Mouse (Mus musculus): ENCODE data around the gene Psmc3ip.

Gene Psmc3ip

DNA sequence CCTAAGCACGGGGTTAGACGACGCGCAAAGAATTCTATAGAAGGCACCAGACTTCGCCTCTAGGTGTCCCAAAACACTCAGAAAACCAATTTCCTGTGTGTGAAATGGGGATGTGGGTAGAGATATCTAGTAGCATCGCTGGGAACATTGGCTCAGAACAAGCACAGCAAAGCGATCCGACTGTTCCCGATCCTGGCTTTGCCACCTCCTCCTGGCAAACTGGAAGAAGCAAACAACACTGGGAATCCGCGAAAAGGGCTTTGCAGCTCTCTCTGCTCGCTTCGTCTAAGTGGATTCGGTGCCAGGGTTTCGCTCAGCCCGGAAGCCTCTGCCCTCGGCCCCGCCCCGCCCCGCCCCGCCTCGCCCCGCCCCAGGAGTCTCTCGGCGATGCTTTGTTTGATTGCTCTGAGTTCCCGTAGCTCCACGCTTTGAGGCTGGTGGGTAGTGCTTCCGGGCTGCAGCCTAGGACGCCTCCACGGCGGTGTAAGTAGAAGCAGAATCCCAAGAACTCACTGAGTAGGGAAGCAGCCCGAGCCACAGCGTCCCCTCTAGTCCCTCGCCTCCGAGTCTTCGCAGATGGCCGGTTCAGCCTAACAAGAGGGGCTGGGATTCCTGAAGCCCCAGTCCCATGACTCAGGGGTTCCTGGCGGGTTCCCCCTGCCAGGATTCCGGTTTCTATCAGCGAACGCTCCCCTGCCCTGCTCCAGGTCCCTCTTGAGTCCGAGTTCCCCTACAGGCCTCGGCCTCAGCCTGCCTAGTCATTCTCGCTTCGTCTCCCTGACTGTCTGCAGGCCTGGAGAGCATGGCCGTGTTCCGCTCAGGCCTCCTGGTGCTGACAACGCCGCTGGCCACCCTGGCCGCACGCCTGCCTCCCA is 12.8 kb downstream of the Psmc3ip start, which contains the start of gene Coasy:
Coasy (plus strand) TSS at position 358 of the 875 bp plus-strand sequence.
- peak; percentile 88 to 95 for DNase-seq (ENCODE audit: inconsistent age in 2 of 2, low spot score in 1 of 2)

- DNase-seq (ENCODE audit: inconsistent age in 2 of 2, low spot score in 1 of 2): no peak
These were observed 13.6 kb downstream of the Psmc3ip start for GRCm38 (mm10) chr11:101081659-101082058.

DNA sequence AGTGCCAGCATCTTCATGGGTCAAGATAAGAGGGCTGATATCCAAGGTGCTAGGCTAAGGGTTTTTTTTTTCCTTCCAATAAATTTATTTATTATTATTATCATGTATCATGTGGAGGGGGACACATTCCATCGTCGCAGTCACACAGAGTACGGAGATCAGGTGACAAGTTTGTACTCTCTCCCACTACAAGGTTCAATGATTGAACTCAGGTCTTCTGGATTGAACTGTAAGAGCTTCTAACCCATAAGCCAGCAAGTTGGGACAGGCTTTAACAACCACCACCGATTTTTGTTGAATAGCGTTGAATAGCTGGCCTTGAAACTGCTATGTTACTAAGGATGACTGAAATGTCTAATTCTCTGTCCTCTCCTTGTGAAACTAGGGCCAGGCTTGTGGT is 14.8 kb downstream of the Psmc3ip start:
- no peak for DNase-seq (ENCODE audit: inconsistent age in 2 of 2, low spot score in 1 of 2)

- no peak for DNase-seq (ENCODE audit: inconsistent age in 2 of 2, low spot score in 1 of 2)
These were observed 15.5 kb downstream of the Psmc3ip start for GRCm38 (mm10) chr11:101079746-101080145.

GRCm38 (mm10) chr11:101078121-101078520 is 17.1 kb downstream of the Psmc3ip start, which contains the start of gene Hsd17b1:
Gene Hsd17b1 (plus strand): TSS chr11:101078411.
- DNase-seq (ENCODE audit: inconsistent age in 2 of 2, low spot score in 1 of 2): peak in 1 of 2 experiments; percentile 62

DNA sequence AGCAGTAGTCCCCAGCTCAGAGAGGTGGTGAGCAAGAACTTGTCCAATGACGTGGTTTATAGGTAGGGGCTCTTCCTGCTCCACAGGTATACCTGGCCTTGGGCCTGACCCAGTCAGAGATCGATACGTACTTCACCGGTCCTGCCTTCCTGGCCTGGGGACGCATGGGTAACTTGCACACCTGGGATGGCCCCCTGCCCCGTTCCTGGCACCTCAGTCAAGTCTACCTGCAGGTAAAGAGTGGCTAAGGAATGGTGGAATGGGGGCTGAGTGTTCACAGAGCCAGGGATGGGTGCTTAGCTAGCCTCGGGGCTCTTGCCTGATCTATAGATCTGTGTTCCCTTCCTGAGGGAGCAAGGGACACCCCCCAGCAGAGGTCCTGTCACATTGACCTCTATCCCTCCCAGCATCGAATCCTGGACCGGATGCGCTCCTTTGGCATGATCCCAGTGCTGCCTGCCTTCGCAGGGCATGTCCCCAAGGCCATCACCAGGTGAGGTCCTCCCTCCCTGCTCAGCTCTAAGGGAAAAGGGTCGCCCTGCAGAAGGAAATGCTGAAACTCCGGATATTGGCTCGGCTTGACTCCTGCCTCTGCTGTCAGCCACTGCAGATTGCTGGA is 23.3 kb downstream of the Psmc3ip start:
- no peak for DNase-seq (ENCODE audit: inconsistent age in 2 of 2, low spot score in 1 of 2)

DNA sequence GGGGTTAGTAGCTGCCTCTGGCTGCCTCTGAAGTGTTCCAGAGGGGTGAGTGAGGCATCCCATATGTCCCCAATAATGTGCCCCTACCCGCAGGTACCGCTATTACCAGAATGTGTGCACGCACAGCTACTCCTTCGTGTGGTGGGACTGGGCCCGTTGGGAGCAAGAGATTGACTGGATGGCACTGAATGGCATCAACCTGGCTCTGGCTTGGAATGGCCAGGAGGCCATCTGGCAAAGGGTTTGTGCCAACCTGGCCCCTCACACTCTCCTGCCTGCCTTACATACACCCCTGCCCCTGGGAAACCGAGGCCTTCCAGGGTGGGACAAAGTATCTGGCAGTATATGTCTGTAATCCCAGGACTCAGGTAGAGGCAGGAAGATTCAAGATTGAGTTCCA is 24.2 kb downstream of the Psmc3ip start:
- peak in 1 of 2 experiments; percentile 17 for DNase-seq (ENCODE audit: inconsistent age in 2 of 2, low spot score in 1 of 2)

DNA sequence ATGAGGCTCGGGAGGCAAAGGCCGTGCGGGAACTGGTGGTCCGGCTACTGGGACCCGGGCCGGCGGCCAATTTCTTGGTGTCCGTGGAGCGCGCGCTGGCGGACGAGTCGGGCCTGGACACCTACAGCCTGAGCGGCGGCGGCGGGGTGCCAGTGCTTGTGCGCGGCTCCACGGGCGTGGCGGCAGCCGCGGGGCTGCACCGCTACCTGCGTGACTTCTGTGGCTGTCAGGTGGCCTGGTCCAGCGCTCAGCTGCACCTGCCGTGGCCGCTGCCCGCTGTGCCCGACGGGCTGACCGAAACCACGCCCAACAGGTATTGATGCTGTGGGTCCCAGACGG is 25.1 kb downstream of the Psmc3ip start:
- DNase-seq (ENCODE audit: inconsistent age in 2 of 2, low spot score in 1 of 2): no peak

- peak; percentile 97 to 98 for DNase-seq (ENCODE audit: inconsistent age in 2 of 2, low spot score in 1 of 2)
These were observed 25.6 kb downstream of the Psmc3ip start, which contains the start of gene Naglu for GRCm38 (mm10) chr11:101069391-101070188. Gene Naglu (plus strand): TSS chr11:101070012.

DNA sequence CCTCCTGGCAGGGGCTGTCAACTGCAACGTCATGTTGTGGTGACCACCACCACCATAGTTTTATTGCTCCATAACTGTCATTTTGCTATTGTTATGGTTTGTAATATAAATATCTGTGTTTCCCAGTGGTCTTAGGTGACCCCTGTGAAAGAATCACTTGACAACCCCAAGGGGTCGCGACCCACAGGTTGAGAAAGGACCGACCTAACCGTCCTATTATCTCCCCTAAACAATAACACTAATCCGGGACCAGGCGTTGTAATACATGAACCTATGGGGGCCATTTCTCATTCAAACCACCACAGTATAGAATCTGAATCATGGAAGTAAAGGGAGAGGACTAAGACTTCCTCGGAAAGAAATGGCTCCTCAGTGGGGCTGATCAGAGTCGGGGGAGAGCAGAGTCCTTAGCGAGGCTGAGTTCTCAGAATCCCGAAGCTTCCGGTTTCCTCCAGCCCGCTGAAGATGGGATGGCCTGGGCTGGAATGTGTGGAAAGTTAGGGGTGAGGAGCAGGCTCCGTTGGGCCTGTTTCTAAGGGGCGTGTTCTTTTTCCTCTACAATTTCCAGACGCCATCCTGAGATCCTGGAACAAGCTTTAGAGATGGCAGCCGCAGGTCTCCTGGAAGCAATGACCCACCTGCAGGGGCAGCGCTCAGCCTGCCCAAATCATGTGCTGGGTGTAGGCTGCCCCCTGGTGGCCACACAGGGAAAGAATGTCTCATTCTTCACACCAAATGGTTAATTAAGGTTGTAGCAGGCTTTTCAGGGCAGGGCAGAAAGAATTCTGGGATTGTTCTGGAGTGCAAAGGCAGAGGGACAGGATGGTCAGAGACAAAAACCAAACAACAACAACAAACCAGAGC is 28.5 kb downstream of the Psmc3ip start:
- peak; percentile 85 to 95 for DNase-seq (ENCODE audit: inconsistent age in 2 of 2, low spot score in 1 of 2)

DNA sequence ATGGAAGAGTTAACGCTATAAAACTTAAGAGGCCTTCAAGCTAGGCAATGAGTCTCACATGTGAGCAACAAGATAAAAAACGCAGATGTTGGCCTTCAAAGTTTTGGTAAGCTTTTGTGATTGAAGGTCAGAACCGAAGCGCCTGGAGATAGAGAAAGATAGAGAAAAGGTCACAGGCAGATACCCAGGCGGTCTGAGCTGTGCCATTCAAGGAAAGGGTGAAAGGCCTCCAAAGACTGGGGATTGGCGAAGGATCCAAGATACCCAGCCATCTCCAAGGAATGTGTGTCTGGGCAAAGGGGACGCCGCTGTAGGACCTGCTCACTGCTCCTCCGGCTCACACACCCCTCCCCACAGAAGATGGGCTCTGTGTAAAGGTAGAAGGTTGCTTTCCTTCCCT is 30.2 kb downstream of the Psmc3ip start:
- peak; percentile 75 to 89 for DNase-seq (ENCODE audit: inconsistent age in 2 of 2, low spot score in 1 of 2)

- DNase-seq (ENCODE audit: inconsistent age in 2 of 2, low spot score in 1 of 2): peak; percentile 50 to 84
These were observed 30.8 kb downstream of the Psmc3ip start for GRCm38 (mm10) chr11:101064462-101064861.

DNA sequence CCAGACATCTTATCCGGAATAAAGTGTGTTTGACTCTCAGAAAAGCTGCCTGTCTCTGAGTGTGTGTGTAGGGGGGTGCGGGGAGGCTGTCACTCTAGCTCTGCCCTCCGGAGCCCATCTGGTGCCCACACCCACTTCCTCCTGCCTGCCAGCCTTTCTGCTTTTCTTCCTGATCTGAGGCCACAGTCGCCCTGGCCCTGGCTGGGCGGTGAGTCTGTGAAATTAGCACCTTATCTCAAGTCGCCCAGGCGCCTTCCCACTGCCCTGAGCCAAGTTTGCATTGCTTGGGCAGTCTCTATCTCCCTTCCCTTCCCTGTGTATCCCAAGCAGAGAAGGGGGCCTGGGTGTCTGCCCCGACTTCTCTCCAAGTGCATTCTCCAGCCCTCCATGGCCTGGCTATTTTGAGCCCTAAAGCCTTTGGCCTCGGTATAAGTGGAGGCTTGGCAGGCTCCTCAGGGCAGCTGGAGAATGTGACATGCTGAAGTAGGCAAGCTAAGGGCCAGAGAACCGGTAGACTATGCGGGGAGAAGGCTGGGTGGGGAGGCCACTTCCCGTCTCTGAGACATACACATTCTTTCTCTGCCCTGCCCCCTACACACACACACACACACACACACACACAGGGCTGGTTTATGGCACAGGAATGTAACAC is 31.4 kb downstream of the Psmc3ip start:
- DNase-seq (ENCODE audit: inconsistent age in 2 of 2, low spot score in 1 of 2): peak; percentile 66 to 87

DNA sequence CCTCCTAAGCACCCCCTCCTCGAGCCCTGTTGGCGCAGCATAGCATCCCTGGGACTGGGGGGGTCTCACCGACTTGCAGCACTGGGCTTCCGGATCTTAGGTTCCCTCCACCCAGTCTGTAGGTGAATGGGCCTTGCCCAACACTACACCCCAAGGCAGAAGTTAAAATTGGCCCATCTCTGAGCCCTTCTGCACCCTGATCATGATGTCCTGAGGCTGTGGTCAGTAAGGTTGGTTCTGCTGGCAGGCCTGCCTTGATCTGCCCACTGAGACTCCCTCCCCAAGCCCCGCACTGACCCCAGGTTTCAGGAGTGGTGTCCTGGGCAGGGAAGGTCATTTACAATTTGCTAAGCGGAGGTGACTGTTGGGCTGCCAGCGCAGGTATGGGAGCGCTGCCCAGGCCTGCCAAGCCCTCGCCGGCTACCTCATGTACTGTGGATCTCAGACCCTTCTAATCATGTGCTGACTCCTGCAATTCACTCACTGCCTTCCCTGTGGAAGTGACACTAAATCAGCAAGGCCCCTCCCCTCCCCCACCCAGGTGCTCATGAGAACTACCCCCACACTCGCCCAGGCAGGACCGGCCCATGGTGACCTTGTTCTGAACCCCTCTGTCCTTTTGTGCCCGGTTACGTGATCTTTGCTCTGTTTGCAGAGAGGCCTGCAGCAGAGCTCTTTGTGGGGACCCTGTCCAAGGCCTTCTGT is 32.1 kb downstream of the Psmc3ip start:
- peak in 1 of 2 experiments; percentile 35 for DNase-seq (ENCODE audit: inconsistent age in 2 of 2, low spot score in 1 of 2)

GRCm38 (mm10) chr11:101062165-101062884 is 32.9 kb downstream of the Psmc3ip start:
- DNase-seq (ENCODE audit: inconsistent age in 2 of 2, low spot score in 1 of 2): peak; percentile 74 to 77

GRCm38 (mm10) chr11:101061049-101061448 is 34.2 kb downstream of the Psmc3ip start:
- DNase-seq (ENCODE audit: inconsistent age in 2 of 2, low spot score in 1 of 2): peak in 1 of 2 experiments; percentile 18

DNA sequence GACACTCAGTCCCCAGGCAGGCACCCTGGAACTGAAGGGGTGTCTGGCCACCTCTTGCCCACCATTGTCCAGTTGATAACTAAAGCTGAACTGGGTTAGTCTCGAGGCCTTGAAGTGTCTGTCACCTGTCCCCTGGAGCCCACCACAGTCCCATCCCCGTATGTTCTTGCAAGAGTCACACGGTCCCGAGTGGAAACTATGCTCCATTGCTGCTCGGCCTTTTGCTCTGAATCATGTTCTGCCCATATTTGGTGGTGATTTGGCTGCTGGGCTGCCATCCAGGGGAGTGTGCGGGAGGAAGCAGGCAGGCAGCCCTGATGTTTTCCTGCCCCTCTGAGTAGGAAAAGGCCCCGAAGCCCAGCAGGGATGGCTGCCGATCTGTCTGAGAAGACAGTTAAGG is 35.1 kb downstream of the Psmc3ip start:
- DNase-seq (ENCODE audit: inconsistent age in 2 of 2, low spot score in 1 of 2): peak; percentile 84 to 91

DNA sequence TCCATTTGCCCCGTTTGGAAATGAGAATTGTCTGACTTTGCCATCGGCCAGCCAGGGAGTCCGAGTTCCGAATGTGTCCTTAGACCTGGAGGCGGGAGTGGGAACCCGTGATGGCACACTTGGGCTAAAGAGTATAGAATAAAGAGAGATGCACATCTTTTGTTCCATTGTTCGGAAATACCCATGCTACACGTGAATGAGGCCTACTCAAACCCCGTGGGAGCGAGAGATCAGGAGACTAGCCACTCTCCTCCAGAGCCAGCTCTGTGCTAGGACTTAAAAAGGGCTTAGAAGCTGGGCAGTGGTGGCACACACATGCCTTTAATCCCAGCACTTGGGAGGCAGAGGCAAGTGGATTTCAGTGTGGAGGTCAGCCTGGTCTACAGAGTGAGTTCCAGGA is 35.8 kb downstream of the Psmc3ip start:
- peak in 1 of 2 experiments; percentile 15 for DNase-seq (ENCODE audit: inconsistent age in 2 of 2, low spot score in 1 of 2)

DNA sequence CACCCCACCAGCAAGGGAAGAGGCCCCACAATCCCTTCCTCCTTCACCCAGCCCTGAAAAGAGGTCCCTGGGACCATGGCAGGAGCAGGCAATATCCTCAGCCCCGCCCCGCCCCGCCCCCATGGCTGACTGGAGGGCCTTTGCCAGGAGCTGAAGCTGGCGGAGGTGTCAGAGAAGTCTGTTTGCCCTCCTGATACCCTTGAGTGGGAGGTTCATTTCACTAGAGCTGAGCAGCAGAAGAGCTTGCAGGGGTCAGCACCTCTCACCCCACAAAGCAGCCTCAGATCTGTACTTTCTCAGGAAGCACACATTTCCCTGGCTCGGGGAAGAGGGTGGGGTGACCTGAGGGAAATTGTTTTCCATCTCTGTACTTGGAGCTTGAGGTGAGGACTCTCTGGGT is 36.5 kb downstream of the Psmc3ip start:
- peak; percentile 38 to 66 for DNase-seq (ENCODE audit: inconsistent age in 2 of 2, low spot score in 1 of 2)
